In genomic region chr6:92959416-92959815, GRCm38 (mm10) we compare ENCODE assay signal across 31 mouse cellular contexts. TPM values are rescaled to one million over a fixed set of nuclear protein-coding genes. Genes with fewer than 3 reads are reported as not detected.
"Had no signal": no experiment of that assay in that cellular context is flagged by ENCODE, and none has a peak within 500 bp of the region (broad histone marks: within the 10 kb centered on the region; RNA-seq: fewer than 3 reads in every experiment).

No protein-coding gene starts in this region.

- H3K27ac ChIP-seq: left cerebral cortex, adult 2 months; limb, embryonic 10.5 days; limb, embryonic 12.5 days; limb, embryonic 13.5 days; limb, embryonic 15.5 days; liver, embryonic 12.5 days; liver, embryonic 13.5 days; liver, embryonic 14.5 days; liver, embryonic 15.5 days; lung, embryonic 15.5 days; macrophage; midbrain, embryonic 10.5 days; midbrain, embryonic 12.5 days; midbrain, embryonic 13.5 days; midbrain, embryonic 15.5 days; neural tube, embryonic 12.5 days had no signal

- DNase-seq: left cerebral cortex, postnatal 4 days; liver; liver, embryonic 13.5 days; liver, postnatal 0 days; lung, adult 18-20 months; lung, adult 2 months; lung, embryonic 14.5 days; lung, postnatal 10 days; lung, postnatal 14 days; lung, postnatal 36 days; lung, postnatal 4 days had no signal

- H3K27me3 ChIP-seq: limb, embryonic 12.5 days; limb, embryonic 13.5 days; limb, embryonic 15.5 days; liver, embryonic 12.5 days; liver, embryonic 13.5 days; liver, embryonic 15.5 days; lung, embryonic 15.5 days; megakaryocyte, embryonic 14.5 days; midbrain, embryonic 13.5 days; midbrain, embryonic 15.5 days; neural tube, embryonic 12.5 days had no signal

- H3K4me2 ChIP-seq: limb, embryonic 12.5 days; limb, embryonic 13.5 days; limb, embryonic 15.5 days; liver, embryonic 11.5 days; liver, embryonic 12.5 days; liver, embryonic 13.5 days; liver, embryonic 15.5 days; lung, embryonic 14.5 days; lung, embryonic 15.5 days; midbrain, embryonic 12.5 days; midbrain, embryonic 13.5 days; midbrain, embryonic 15.5 days; neural tube, embryonic 12.5 days had no signal

- H3K36me3 ChIP-seq: limb, embryonic 10.5 days; limb, embryonic 12.5 days; limb, embryonic 13.5 days; limb, embryonic 15.5 days; liver, embryonic 12.5 days; liver, embryonic 13.5 days; liver, embryonic 15.5 days; lung, embryonic 15.5 days; midbrain, embryonic 10.5 days; midbrain, embryonic 12.5 days; midbrain, embryonic 13.5 days; midbrain, embryonic 15.5 days; neural tube, embryonic 12.5 days had no signal

- H3K4me1 ChIP-seq: limb, embryonic 10.5 days; limb, embryonic 12.5 days; limb, embryonic 15.5 days; liver, embryonic 12.5 days; liver, embryonic 13.5 days; liver, embryonic 15.5 days; lung, embryonic 15.5 days; megakaryocyte, embryonic 14.5 days; midbrain, embryonic 12.5 days; midbrain, embryonic 13.5 days; midbrain, embryonic 15.5 days; neural tube, embryonic 12.5 days had no signal

- H3K9me3 ChIP-seq: limb, embryonic 10.5 days; limb, embryonic 12.5 days; limb, embryonic 13.5 days; limb, embryonic 15.5 days; liver, embryonic 12.5 days; liver, embryonic 13.5 days; liver, embryonic 15.5 days; lung, embryonic 15.5 days; midbrain, embryonic 10.5 days; midbrain, embryonic 12.5 days; midbrain, embryonic 13.5 days; midbrain, embryonic 15.5 days; neural tube, embryonic 12.5 days had no signal

- H3K4me3 ChIP-seq: left cerebral cortex, adult 2 months; limb, embryonic 10.5 days; limb, embryonic 12.5 days; limb, embryonic 13.5 days; limb, embryonic 15.5 days; liver, embryonic 12.5 days; liver, embryonic 13.5 days; liver, embryonic 15.5 days; lung, embryonic 15.5 days; megakaryocyte, embryonic 14.5 days; midbrain, embryonic 10.5 days; midbrain, embryonic 12.5 days; midbrain, embryonic 13.5 days; midbrain, embryonic 15.5 days; myocyte; neural tube, embryonic 12.5 days had no signal

- H3K9ac ChIP-seq: limb, embryonic 12.5 days; limb, embryonic 13.5 days; limb, embryonic 15.5 days; liver, embryonic 12.5 days; liver, embryonic 13.5 days; liver, embryonic 14.5 days; liver, embryonic 15.5 days; liver, postnatal 0 days; lung, embryonic 14.5 days; lung, embryonic 15.5 days; midbrain, embryonic 12.5 days; midbrain, embryonic 13.5 days; midbrain, embryonic 15.5 days; neural tube, embryonic 12.5 days had no signal

- ATAC-seq: liver, embryonic 12.5 days; liver, postnatal 0 days; lung, postnatal 0 days; midbrain, embryonic 13.5 days; midbrain, embryonic 15.5 days; midbrain, embryonic 16.5 days had no signal

RNA-seq across cellular contexts. Expression of gene Adamts9, which starts 16.1 kb away (rescaled TPM):
- polyA plus RNA-seq: macrophage had no signal
